Mouse (Mus musculus) MEL-GATA-1-ER (cell line): ENCODE data around the gene Dnah2.

ENCODE experiments used
- DNase-seq: peaks from one replicate; pipeline ENCODE4 v3.0.0-alpha.2; 2012; ENCODE audit warnings: low read depth; ENCODE audit errors: extremely low read depth

The Dnah2 gene

GRCm38 (mm10) chr11:69471491-69471890, 77.4 kb downstream of the Dnah2 start:
- no peak for DNase-seq

- DNase-seq = no peak
Measured at GRCm38 (mm10) chr11:69469301-69469700, 79.6 kb downstream of the Dnah2 start.

- DNase-seq = no peak
Measured at GRCm38 (mm10) chr11:69463996-69464395, 84.9 kb downstream of the Dnah2 start.

GRCm38 (mm10) chr11:69461568-69461967, 87.3 kb downstream of the Dnah2 start:
- DNase-seq = no peak

- DNase-seq = no peak
Measured at GRCm38 (mm10) chr11:69459883-69460282, 89.0 kb downstream of the Dnah2 start.

GRCm38 (mm10) chr11:69457006-69457579, 91.8 kb downstream of the Dnah2 start:
- DNase-seq = no peak

- DNase-seq = no peak
Measured at GRCm38 (mm10) chr11:69452114-69452867, 96.6 kb downstream of the Dnah2 start.

GRCm38 (mm10) chr11:69447299-69447698, 101.6 kb downstream of the Dnah2 start:
- no peak for DNase-seq

GRCm38 (mm10) chr11:69443328-69443727, 105.6 kb downstream of the Dnah2 start:
- DNase-seq = no peak

- DNase-seq = no peak
Measured at GRCm38 (mm10) chr11:69437291-69437690, 111.6 kb downstream of the Dnah2 start.

GRCm38 (mm10) chr11:69433189-69433588, 115.7 kb downstream of the Dnah2 start:
- no peak for DNase-seq

- DNase-seq = no peak
Measured at GRCm38 (mm10) chr11:69432640-69432982, 116.3 kb downstream of the Dnah2 start.

- DNase-seq = no peak
Measured at GRCm38 (mm10) chr11:69431829-69432639, 116.9 kb downstream of the Dnah2 start.

- no peak for DNase-seq
Measured at GRCm38 (mm10) chr11:69430631-69431030, 118.3 kb downstream of the Dnah2 start.

GRCm38 (mm10) chr11:69429313-69429712, 119.6 kb downstream of the Dnah2 start:
- DNase-seq = no peak

- no peak for DNase-seq
Measured at GRCm38 (mm10) chr11:69428751-69429150, 120.2 kb downstream of the Dnah2 start.

- no peak for DNase-seq
Measured at GRCm38 (mm10) chr11:69426246-69426645, 122.7 kb downstream of the Dnah2 start.

- DNase-seq = no peak
Measured at GRCm38 (mm10) chr11:69423885-69424284, 125.0 kb downstream of the Dnah2 start.

- DNase-seq = no peak
Measured at GRCm38 (mm10) chr11:69422842-69423241, 126.1 kb downstream of the Dnah2 start.

- no peak for DNase-seq
Measured at GRCm38 (mm10) chr11:69421131-69421977, 127.6 kb downstream of the Dnah2 start.

- DNase-seq = no peak
Measured at GRCm38 (mm10) chr11:69420554-69421000, 128.3 kb downstream of the Dnah2 start.
